Mouse (Mus musculus): ENCODE measurements around the gene Endod1. TPM values are rescaled to one million over a fixed set of nuclear protein-coding genes. Genes with fewer than 3 reads are reported as not detected.
A peak's percentile ranks its signal among the peaks of the same experiment; 100 is the strongest.
"Not testable (repeated sequence)": the region's sequence is repeated elsewhere in the genome, so short reads cannot be mapped to it uniquely, and the experiment has no call there.

The Endod1 gene
- polyA plus RNA-seq, 1 experiment from 2014 or later = 43.3 TPM

DNA sequence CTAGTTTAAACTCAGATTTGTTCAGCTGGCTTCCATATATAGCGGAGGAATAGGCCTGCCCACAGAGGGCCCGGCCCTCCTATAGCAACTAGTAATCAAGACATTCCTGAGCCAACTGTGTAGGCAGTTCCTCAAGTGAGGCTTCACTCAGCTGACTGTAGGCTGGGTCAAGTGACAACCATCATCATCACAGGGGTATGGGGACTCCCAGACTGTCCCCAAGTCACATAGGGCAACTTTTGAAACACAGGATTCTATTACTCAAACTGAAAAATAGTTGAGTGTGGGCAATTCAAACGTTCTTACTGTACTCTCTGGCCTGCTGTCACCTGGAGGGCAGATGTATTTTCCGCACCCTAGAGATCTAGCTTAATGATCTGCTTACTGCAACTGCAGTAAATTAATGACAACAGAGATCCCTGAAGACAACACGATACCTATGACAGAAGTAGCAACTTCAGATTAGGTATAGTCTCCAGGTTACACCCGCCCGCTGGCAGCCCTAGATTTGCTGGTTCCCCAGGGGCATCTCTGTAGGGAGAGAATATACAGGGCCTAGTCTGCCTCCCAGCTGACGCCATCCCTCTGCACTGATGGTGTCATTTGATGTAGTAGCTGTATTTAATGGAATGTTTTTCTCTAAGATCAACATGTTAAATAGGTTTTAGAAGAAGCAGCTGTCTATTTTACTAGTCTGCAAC lies 19.1 kb downstream of the Endod1 start:
- Histone ChIP-seq H3K36me3 (replicated peaks) (peaks cover 59% of the 10 kb centered on the region), H3K9ac (no peak overlapping the region), H3K27me3 (no peaks in the 10 kb centered on the region), H3K9me3 (replicated peaks) (no peaks in the 10 kb centered on the region), H3K4me2 (no peak overlapping the region), H3K4me3 (replicated peaks) (no peak overlapping the region), H3K4me1 (replicated peaks) (peaks cover 51% of the 10 kb centered on the region), H3K27ac (replicated peaks) (no peak overlapping the region; the same call in 1 of the 2 replicates)
- ATAC-seq (ENCODE audit: insufficient read depth) = no peak
- 79% methylated on average over 8 of the region's 8 CpGs for WGBS (ENCODE audit: insufficient replicate concordance)

DNA sequence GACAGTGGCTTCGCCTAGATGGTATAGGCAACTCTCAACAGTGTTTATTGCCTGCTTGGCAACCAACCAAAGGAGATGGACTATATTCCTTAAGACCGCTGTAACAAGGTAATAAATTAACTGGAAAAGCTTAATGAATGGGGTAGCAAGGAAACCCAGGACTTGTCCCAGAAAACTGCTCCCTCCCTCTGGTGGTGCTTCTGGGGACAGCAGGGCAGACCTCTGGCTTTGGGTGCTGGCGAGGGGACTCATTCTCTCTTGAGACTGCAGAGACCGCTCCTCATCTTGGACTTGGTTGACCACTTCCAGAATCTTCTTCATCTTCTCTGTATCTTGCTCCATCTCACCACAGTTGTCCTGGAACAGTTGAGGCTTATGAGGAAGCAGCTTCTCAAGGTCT lies 24.3 kb downstream of the Endod1 start:
- H3K27ac ChIP-seq (replicated peaks) = no peak overlapping the region
- peaks cover 65% of the 10 kb centered on the region for H3K36me3 ChIP-seq (replicated peaks)
- H3K9ac ChIP-seq = no peak overlapping the region
- no peak for ATAC-seq (ENCODE audit: insufficient read depth)
- no peak overlapping the region for H3K4me2 ChIP-seq
- peaks cover 26% of the 10 kb centered on the region for H3K4me1 ChIP-seq (replicated peaks)
- WGBS (ENCODE audit: insufficient replicate concordance) = 91% methylated on average over 4 of the region's 4 CpGs
- no peaks in the 10 kb centered on the region for H3K27me3 ChIP-seq
- no peaks in the 10 kb centered on the region for H3K9me3 ChIP-seq (replicated peaks)
- no peak overlapping the region for H3K4me3 ChIP-seq (replicated peaks)

DNA sequence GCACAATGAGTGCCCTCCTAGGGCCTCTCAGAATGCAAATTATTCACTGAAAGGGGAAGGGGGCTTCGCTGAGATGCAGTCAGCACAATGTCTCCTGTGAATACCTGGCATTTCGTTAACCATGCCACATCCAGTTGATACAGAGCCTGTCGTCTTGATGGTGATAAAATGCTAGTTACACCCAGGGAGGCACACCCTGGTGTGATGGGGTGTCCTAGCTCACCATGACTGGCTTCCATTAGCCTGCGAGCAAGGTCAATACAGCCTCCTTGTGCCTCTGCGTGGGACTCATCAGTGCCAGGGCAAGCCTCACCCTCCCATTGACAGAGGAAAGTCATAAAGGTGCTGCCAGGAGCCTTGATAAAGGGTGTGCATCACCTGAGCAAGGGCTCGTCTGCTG lies 26.5 kb downstream of the Endod1 start:
- H3K36me3 ChIP-seq (replicated peaks) = peaks cover 52% of the 10 kb centered on the region
- WGBS (ENCODE audit: insufficient replicate concordance) = 61% methylated on average over 6 of the region's 6 CpGs

DNA sequence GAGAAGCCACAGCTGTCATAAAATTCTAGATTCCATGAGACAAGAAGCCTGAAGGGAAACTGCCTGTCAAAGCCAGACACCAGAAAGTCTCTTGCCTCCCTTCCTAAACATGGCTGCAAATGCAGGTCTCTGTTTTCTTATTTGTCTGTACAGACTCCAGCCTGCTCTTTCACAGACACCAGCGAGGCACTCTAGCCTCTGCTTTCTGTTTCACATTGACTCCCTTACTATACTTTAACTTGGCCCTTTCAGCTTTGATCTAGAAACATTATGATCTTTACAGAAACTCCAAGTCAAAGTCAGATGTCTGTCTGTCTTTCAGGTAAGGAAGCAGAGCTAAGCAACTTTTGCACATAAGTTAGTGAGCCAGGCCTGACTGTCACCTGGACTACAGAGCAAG lies 29.0 kb downstream of the Endod1 start:
- peaks cover 36% of the 10 kb centered on the region for H3K36me3 ChIP-seq (replicated peaks)
- no peaks in the 10 kb centered on the region for H3K9me3 ChIP-seq (replicated peaks)
- no peaks in the 10 kb centered on the region for H3K27me3 ChIP-seq
- no peak overlapping the region for H3K4me3 ChIP-seq (replicated peaks)
- H3K4me2 ChIP-seq = no peak overlapping the region
- ATAC-seq (ENCODE audit: insufficient read depth) = no peak
- 67% methylated on average over 1 of the region's 1 CpGs for WGBS (ENCODE audit: insufficient replicate concordance)
- peaks cover 31% of the 10 kb centered on the region for H3K4me1 ChIP-seq (replicated peaks)
- 0 out of 2 replicates have a peak overlapping the region, but pooled peaks have one; percentile 30 for H3K27ac ChIP-seq (replicated peaks)
- H3K9ac ChIP-seq = no peak overlapping the region

More for the DNA sequence above, 26.5 kb downstream of the Endod1 start:
- Histone ChIP-seq H3K9ac (no peak overlapping the region; the same call in 1 of the 2 replicates), H3K4me2 (peak overlapping the region; percentile 44), H3K4me3 (replicated peaks) (no peak overlapping the region), H3K27me3 (no peaks in the 10 kb centered on the region), H3K4me1 (replicated peaks) (peaks cover 31% of the 10 kb centered on the region), H3K27ac (replicated peaks) (peak overlapping the region; percentile 75), H3K9me3 (replicated peaks) (no peaks in the 10 kb centered on the region)
- ATAC-seq (ENCODE audit: insufficient read depth) = peak; percentile 86

DNA sequence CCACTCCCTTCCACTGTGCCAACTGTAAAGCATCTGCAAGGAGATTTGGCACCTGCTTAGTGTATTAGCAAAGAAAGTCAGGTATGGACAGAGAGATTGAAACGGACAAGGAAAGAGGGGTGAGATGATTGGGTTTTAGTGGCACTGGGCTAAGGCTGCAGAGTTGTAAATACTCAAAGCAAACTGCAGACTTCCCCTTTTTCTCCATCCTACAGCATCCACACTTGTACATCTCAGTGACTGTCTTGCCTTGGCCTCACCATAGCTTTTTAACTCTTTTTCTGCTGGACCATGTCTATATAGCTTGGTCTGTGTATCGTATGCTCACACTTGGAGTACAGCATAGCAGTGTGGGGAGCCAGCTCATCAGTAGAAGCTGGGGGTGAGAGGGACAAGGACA lies 30.5 kb downstream of the Endod1 start:
- ATAC-seq (ENCODE audit: insufficient read depth) = no peak

DNA sequence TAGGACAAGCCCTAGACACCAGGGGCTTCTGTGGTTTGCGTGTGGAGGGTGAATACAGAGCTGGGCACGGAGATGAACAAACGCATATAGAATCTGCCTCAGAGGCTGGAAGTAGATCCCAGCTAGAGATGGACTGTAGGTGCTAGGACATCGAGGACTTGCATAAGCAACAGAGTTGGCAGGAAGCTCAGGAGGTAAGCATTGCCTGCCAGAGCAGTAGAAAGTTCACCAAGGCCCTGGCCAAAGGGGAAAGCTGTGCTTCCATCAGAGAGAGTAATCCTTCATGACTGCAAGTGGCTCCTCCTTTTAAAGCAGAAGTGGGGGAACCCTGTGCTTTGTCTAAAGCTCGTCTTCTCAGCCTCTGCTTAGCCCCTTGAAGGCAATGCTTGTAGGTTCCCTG lies 31.9 kb downstream of the Endod1 start:
- 77% methylated on average over 5 of the region's 5 CpGs for WGBS (ENCODE audit: insufficient replicate concordance)
- H3K9ac ChIP-seq = no peak overlapping the region
- H3K27ac ChIP-seq (replicated peaks) = 0 out of 2 replicates have a peak overlapping the region, but pooled peaks have one; percentile 6
- H3K9me3 ChIP-seq (replicated peaks) = no peaks in the 10 kb centered on the region
- H3K4me3 ChIP-seq (replicated peaks) = no peak overlapping the region
- peaks cover 18% of the 10 kb centered on the region for H3K36me3 ChIP-seq (replicated peaks)
- H3K4me2 ChIP-seq = no peak overlapping the region
- no peak for ATAC-seq (ENCODE audit: insufficient read depth)
- H3K27me3 ChIP-seq = no peaks in the 10 kb centered on the region
- H3K4me1 ChIP-seq (replicated peaks) = peaks cover 15% of the 10 kb centered on the region

More for the DNA sequence above, 30.5 kb downstream of the Endod1 start:
- no peak overlapping the region for H3K4me3 ChIP-seq (replicated peaks)
- no peak overlapping the region for H3K4me2 ChIP-seq
- peaks cover 20% of the 10 kb centered on the region for H3K36me3 ChIP-seq (replicated peaks)
- H3K9ac ChIP-seq = no peak overlapping the region
- H3K27ac ChIP-seq (replicated peaks) = no peak overlapping the region
- 48% methylated on average over 2 of the region's 2 CpGs for WGBS (ENCODE audit: insufficient replicate concordance)
- H3K4me1 ChIP-seq (replicated peaks) = peaks cover 27% of the 10 kb centered on the region
- H3K9me3 ChIP-seq (replicated peaks) = no peaks in the 10 kb centered on the region
- no peaks in the 10 kb centered on the region for H3K27me3 ChIP-seq

DNA sequence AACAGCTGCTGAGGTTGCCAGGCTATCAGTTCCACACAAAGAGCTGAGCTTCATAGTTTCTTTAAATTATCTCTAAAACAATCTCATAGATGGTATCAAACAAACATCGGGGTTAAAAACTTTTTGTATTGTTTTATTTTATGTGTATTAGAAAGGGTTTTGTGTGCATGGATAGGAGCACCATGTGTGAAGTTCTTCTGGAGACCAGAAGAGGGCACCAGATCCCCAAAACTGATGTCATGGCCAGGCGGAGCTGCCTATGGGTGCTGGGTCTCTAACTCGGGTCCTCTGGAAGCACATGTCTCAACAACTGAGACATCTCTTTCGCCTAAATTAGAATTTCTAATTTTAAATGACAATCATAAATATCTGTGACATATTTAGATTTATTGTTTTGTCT lies 32.9 kb downstream of the Endod1 start:
- Histone ChIP-seq H3K9me3 (replicated peaks) (no peaks in the 10 kb centered on the region), H3K27me3 (no peaks in the 10 kb centered on the region), H3K9ac (no peak overlapping the region), H3K36me3 (replicated peaks) (peaks cover 12% of the 10 kb centered on the region; the same call in 1 of the 2 replicates), H3K4me1 (replicated peaks) (peaks cover 9% of the 10 kb centered on the region; the same call in 1 of the 2 replicates), H3K4me3 (replicated peaks) (no peak overlapping the region), H3K4me2 (no peak overlapping the region), H3K27ac (replicated peaks) (no peak overlapping the region)
- WGBS (ENCODE audit: insufficient replicate concordance) = 31% methylated on average over 4 of the region's 4 CpGs
- no peak for ATAC-seq (ENCODE audit: insufficient read depth)

DNA sequence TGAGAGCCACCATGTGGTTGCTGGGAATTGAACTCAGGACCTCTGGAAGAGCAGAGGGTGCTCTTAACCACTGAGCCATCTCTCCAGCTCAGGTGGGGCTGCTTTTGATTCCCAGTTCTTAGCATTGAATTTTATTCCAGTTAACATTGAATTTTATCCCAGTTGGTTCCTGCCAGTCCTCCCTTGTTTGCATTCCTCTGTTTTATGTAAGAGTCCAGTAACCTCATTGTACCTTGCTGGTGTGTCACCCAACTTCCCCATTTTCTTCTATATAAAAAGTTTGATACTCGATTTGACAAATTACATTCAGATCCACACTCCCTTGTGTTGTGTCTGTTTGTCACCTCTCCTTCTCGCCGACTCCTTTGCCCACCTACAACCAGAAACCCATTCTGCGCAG lies 35.4 kb downstream of the Endod1 start:
- H3K4me1 ChIP-seq (replicated peaks); H3K4me3 ChIP-seq (replicated peaks); ATAC-seq (ENCODE audit: insufficient read depth); H3K36me3 ChIP-seq (replicated peaks); H3K9me3 ChIP-seq (replicated peaks); H3K27ac ChIP-seq (replicated peaks); H3K4me2 ChIP-seq; H3K27me3 ChIP-seq; H3K9ac ChIP-seq: not testable (repeated sequence)
- 67% methylated on average over 4 of the region's 4 CpGs for WGBS (ENCODE audit: insufficient replicate concordance)

DNA sequence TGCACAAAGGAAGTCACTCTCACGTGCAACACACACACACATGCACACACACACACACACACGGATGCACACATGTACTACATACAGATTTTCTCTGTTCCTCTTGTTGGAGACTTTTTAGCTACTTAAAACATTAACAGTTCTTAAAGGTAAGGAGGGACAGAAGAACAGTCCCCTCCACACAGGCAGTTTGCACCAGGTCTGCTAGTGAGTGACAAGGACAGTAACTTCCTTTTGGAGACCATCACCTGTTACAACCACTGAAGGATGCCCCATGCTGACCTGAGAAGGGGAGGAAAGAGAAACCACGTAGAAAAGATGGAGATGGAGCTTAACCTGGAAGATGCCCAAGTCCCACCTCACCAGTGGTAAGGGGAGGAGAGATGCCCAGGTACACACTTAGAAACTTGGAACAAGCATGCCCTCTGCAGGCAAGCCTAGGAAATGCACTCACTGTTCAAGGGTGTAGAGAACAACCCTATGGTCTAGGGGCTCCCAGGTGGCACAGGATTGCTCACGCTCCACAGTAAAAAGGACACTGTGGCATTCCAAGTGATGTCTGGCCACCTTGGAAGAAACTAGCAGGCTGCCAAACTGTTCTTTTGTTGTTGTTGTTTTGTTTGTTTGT lies 39.2 kb downstream of the Endod1 start:
- H3K27ac ChIP-seq (replicated peaks) = no peak overlapping the region
- no peak overlapping the region for H3K4me3 ChIP-seq (replicated peaks)
- no peak overlapping the region for H3K4me2 ChIP-seq
- H3K36me3 ChIP-seq (replicated peaks) = no peaks in the 10 kb centered on the region
- H3K4me1 ChIP-seq (replicated peaks) = no peaks in the 10 kb centered on the region
- H3K9me3 ChIP-seq (replicated peaks) = no peaks in the 10 kb centered on the region
- no peak for ATAC-seq (ENCODE audit: insufficient read depth)
- no peak overlapping the region for H3K9ac ChIP-seq
- no peaks in the 10 kb centered on the region for H3K27me3 ChIP-seq
- WGBS (ENCODE audit: insufficient replicate concordance) = 49% methylated on average over 4 of the region's 4 CpGs

DNA sequence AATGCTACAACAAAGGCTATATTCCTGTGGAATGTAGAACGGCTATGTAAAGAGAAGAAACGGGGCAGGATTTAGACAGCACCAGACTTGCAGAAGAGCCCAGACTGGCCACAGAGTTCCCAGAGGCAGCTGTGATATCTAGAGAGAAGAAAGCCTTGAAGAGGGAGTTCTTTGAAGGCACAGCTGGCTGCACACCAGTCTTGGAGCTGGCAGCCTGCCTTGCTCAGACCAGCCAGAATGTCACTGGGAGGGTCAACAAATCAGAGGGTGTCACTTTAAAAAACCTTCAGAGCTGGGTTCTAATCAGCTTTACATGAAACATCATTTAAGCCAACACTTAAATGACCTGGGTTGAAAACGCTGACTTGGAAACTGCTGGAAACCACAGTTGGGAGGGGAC lies 42.6 kb downstream of the Endod1 start:
- WGBS (ENCODE audit: insufficient replicate concordance) = 52% methylated on average over 3 of the region's 3 CpGs

DNA sequence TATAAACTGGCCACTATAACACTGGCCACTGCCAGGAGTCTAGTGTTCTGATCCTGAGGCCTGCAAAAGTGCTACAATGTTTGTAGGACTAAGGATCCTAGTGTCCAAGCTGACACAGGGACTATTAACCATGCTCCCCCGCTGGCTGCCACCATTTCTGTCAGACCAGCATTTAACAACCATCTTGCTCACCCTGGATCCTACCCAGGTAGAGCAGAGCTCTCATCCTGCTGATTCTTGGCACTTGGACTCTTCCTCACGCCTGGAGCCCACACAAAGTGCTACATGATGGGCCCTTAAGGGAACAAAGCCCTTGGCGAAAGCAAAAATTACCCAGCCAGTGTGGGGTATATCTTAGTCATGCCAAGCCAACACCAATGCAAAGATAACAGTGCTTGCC lies 44.4 kb downstream of the Endod1 start:
- Histone ChIP-seq H3K4me1 (replicated peaks) (no peaks in the 10 kb centered on the region), H3K36me3 (replicated peaks) (no peaks in the 10 kb centered on the region), H3K27ac (replicated peaks) (no peak overlapping the region), H3K4me2 (no peak overlapping the region), H3K9ac (no peak overlapping the region), H3K27me3 (no peaks in the 10 kb centered on the region), H3K4me3 (replicated peaks) (no peak overlapping the region), H3K9me3 (replicated peaks) (no peaks in the 10 kb centered on the region)
- 50% methylated on average over 3 of the region's 3 CpGs for WGBS (ENCODE audit: insufficient replicate concordance)
- no peak for ATAC-seq (ENCODE audit: insufficient read depth)

More for the DNA sequence above, 42.6 kb downstream of the Endod1 start:
- Histone ChIP-seq H3K9ac (no peak overlapping the region), H3K9me3 (replicated peaks) (no peaks in the 10 kb centered on the region), H3K27me3 (no peaks in the 10 kb centered on the region), H3K36me3 (replicated peaks) (no peaks in the 10 kb centered on the region), H3K4me1 (replicated peaks) (no peaks in the 10 kb centered on the region), H3K27ac (replicated peaks) (no peak overlapping the region), H3K4me2 (no peak overlapping the region), H3K4me3 (replicated peaks) (no peak overlapping the region)
- no peak for ATAC-seq (ENCODE audit: insufficient read depth)
